Mouse (Mus musculus) urinary bladder, postnatal 14 days (tissue): ENCODE measurements around the gene Olfr1537.

Source experiments
- DNase-seq: peaks from one replicate; pipeline ENCODE4 v3.0.0; 2021; ENCODE audit warnings: low spot score

Olfr1537 gene

GRCm38 (mm10) chr9:39249894-39250293, at the start of gene Olfr1537:
Olfr1537 (minus strand) TSS chr9:39249994.
- DNase-seq: no peak

- no peak for DNase-seq
Observed at GRCm38 (mm10) chr9:39287136-39287535, 37.3 kb upstream of the Olfr1537 start.

GRCm38 (mm10) chr9:39276718-39277117, 26.9 kb upstream of the Olfr1537 start, which contains the start of gene Olfr945:
Olfr945 (minus strand) TSS chr9:39276818.
- no peak for DNase-seq

GRCm38 (mm10) chr9:39201620-39202019, 48.2 kb downstream of the Olfr1537 start, which contains the start of gene Olfr944:
Olfr944 (plus strand) TSS chr9:39201920.
- DNase-seq: no peak
